Mouse (Mus musculus) heart, postnatal 36 days (tissue): Measurements from ENCODE around the gene Wdr11. TPM values are rescaled to one million over a fixed set of nuclear protein-coding genes. Genes with fewer than 3 reads are reported as not detected.
A peak's percentile ranks its signal among the peaks of the same experiment; 100 is the strongest.

Source experiments
- DNase-seq, 2 experiments: peaks; one replicate each; pipeline ENCODE4 v3.0.0; 2021 to 2022
- intact Hi-C: fragments of 180-260 bp; cut with DNase I; formaldehyde crosslinking; loops from one replicate; pipeline ENCODE4 v1.15.1; 2025
- total RNA-seq, 2 experiments: library from RNA; stranded (reverse); gene quantifications; 2 replicates each; pipeline ENCODE4 v1.2.3; 2021

Gene Wdr11
- total RNA-seq, 2 experiments from 2014 or later, result 23.8 to 24.0 TPM

DNA sequence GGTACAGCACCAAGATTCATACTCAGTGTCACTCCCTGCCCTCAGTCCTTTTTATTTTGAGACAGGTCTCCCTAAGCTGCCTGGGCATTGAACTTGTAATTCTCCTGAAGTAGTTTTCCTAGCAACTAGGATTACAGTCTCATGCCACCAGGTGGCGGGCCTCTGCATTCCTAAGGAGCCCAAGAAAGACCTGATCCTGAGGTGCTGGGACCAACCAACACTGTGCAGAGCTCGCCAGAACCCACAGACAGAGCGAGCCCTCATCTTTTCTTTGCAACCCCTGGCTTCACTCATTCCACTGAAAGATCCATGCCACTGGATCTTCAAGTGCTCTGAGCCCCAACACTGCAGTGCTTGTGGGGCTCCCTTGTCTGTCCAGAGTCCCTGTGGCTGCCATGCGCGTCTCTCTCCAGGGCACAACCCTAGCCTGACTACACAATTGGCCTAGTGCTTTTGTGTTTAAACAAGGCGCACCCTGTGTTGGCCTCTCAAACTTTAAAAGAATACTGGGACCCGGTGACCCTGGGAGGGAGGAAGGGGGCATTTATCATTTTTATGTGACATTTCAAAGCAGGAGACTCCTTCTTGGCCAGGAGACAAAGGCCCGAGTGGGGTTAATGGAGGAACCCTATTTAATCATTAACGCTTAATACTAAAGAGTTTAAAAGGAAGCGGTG, 89.0 kb downstream of the Wdr11 start:
- intact Hi-C loops, result no loop called here
- DNase-seq, result peak in 1 of 2 experiments; percentile 10

GRCm38 (mm10) chr7:129682525-129682924, 90.9 kb downstream of the Wdr11 start:
- intact Hi-C loops, result no loop called here
- no peak for DNase-seq

DNA sequence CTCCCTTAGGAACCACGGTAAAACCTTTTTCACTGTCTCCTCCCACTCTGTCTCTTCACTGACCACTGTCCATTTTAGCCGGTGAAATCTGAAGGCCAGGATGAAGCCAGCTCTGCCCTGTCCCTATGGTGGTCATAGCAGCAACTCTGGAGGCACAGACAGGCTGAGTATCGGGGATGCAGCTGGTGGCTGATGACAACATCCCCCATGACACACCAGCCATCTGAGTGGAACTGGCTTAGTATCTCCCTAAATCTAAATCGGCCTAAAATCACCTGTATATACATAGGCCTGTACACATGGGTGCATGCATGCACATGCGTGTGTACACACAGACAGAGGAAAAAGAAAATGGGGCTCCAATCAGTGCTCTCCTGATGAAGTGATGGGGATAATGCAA, 93.7 kb downstream of the Wdr11 start:
- intact Hi-C loops, result no loop called here
- DNase-seq, result no peak
